Mouse (Mus musculus) midbrain, embryonic 15.5 days (tissue): ENCODE results near the gene Dpf3. TPM values are rescaled to one million over a fixed set of nuclear protein-coding genes. Genes with fewer than 3 reads are reported as not detected.
A peak's percentile ranks its signal among the peaks of the same experiment; 100 is the strongest.

Experiments
- ATAC-seq: fragments of 200-750 bp; cut with Nextera tagmentation; replicated peaks from 2 replicates; pipeline ENCODE4 v1.8.0; 2017; ENCODE audit warnings: moderate TSS enrichment
- H3K27ac ChIP-seq: fragments of 300-500 bp; sonication (generic); 2 replicates; pipeline ENCODE4 v1.5.1; 2015; ENCODE audit warnings: mild to moderate bottlenecking, inconsistent platforms
- H3K27me3 ChIP-seq: fragments of 300-500 bp; sonication (generic); replicated peaks from 2 replicates; pipeline ENCODE4 v1.6.1; 2015; ENCODE audit warnings: inconsistent platforms
- H3K36me3 ChIP-seq: fragments of 300-500 bp; sonication (generic); replicated peaks from 2 replicates; pipeline ENCODE4 v1.6.1; 2015; ENCODE audit warnings: inconsistent platforms
- H3K4me1 ChIP-seq: fragments of 300-500 bp; sonication (generic); 2 replicates; pipeline ENCODE4 v1.6.1; 2015; ENCODE audit warnings: inconsistent platforms
- H3K4me2 ChIP-seq: fragments of 300-500 bp; sonication (generic); 2 replicates; pipeline ENCODE4 v1.6.1; 2015; ENCODE audit warnings: inconsistent platforms, mild to moderate bottlenecking, moderate library complexity
- H3K4me3 ChIP-seq: fragments of 300-500 bp; sonication (generic); 2 replicates; pipeline ENCODE4 v1.5.1; 2015; ENCODE audit warnings: mild to moderate bottlenecking, inconsistent platforms
- H3K9ac ChIP-seq: fragments of 300-500 bp; sonication (generic); 2 replicates; pipeline ENCODE4 v1.6.1; 2015; ENCODE audit warnings: mild to moderate bottlenecking, inconsistent platforms
- H3K9me3 ChIP-seq: fragments of 300-500 bp; sonication (generic); 2 replicates; pipeline ENCODE4 v1.6.1; 2016; ENCODE audit warnings: inconsistent platforms
- WGBS: fragments of 180-500 bp; shearing (Covaris S2); methylation state at CpG from one replicate; pipeline ENCODE4 v1.1.7; 2015; ENCODE audit warnings: mixed read lengths; 5-methylcytosine and 5-hydroxymethylcytosine counted together
- polyA plus RNA-seq: library from polyadenylated mRNA; unstranded; fragments of >200 nt; fragmentation: Nextera tagmentation; extraction: Ambion mirVana; gene quantifications from 2 replicates; pipeline ENCODE4 v1.2.1, GENCODE M21; 2015

The Dpf3 gene
- polyA plus RNA-seq, 1 experiment from 2014 or later = 26.9 TPM

GRCm38 (mm10) chr12:83424086-83424719 lies 63.3 kb downstream of the Dpf3 start:
- Histone ChIP-seq H3K27ac (peak overlapping the region; percentile 66), H3K4me2 (no peak overlapping the region), H3K27me3 (no peaks in the 10 kb centered on the region), H3K9me3 (no peaks in the 10 kb centered on the region), H3K36me3 (no peaks in the 10 kb centered on the region), H3K4me3 (no peak overlapping the region), H3K4me1 (peaks cover 11% of the 10 kb centered on the region; the same call in 1 of the 2 replicates), H3K9ac (no peak overlapping the region)
- WGBS = 79% methylated on average over 12 of the region's 12 CpGs
- no peak for ATAC-seq

GRCm38 (mm10) chr12:83420346-83420745 lies 67.2 kb downstream of the Dpf3 start:
- Histone ChIP-seq H3K4me2 (no peak overlapping the region), H3K4me3 (no peak overlapping the region), H3K27ac (no peak overlapping the region), H3K36me3 (no peaks in the 10 kb centered on the region), H3K9me3 (no peaks in the 10 kb centered on the region), H3K4me1 (peaks cover 9% of the 10 kb centered on the region; the same call in 1 of the 2 replicates), H3K27me3 (no peaks in the 10 kb centered on the region), H3K9ac (no peak overlapping the region)
- no peak for ATAC-seq
- 92% methylated on average over 5 of the region's 5 CpGs for WGBS

GRCm38 (mm10) chr12:83415207-83415606 lies 72.3 kb downstream of the Dpf3 start:
- no peaks in the 10 kb centered on the region for H3K27me3 ChIP-seq
- no peak for ATAC-seq
- H3K4me1 ChIP-seq = peaks cover 9% of the 10 kb centered on the region
- WGBS = 73% methylated on average over 4 of the region's 4 CpGs
- no peaks in the 10 kb centered on the region for H3K9me3 ChIP-seq
- no peak overlapping the region for H3K4me2 ChIP-seq
- H3K4me3 ChIP-seq = no peak overlapping the region
- H3K36me3 ChIP-seq = no peaks in the 10 kb centered on the region
- H3K27ac ChIP-seq = no peak overlapping the region
- no peak overlapping the region for H3K9ac ChIP-seq

- Histone ChIP-seq H3K4me3 (no peak overlapping the region), H3K9me3 (no peaks in the 10 kb centered on the region), H3K9ac (no peak overlapping the region), H3K36me3 (no peaks in the 10 kb centered on the region), H3K27me3 (no peaks in the 10 kb centered on the region), H3K27ac (no peak overlapping the region), H3K4me1 (peaks cover 9% of the 10 kb centered on the region), H3K4me2 (no peak overlapping the region)
- 91% methylated on average over 5 of the region's 5 CpGs for WGBS
- no peak for ATAC-seq
Measured at GRCm38 (mm10) chr12:83413684-83414083, 73.8 kb downstream of the Dpf3 start.

GRCm38 (mm10) chr12:83411721-83412521 lies 75.6 kb downstream of the Dpf3 start:
- Histone ChIP-seq H3K4me1 (peaks cover 9% of the 10 kb centered on the region), H3K9me3 (no peaks in the 10 kb centered on the region), H3K36me3 (no peaks in the 10 kb centered on the region), H3K27ac (0 out of 2 replicates have a peak overlapping the region, but pooled peaks have one; percentile 1), H3K4me3 (no peak overlapping the region), H3K4me2 (no peak overlapping the region), H3K9ac (no peak overlapping the region), H3K27me3 (no peaks in the 10 kb centered on the region)
- ATAC-seq = no peak; the same call in 1 of the 2 replicates
- 60% methylated on average over 17 of the region's 17 CpGs for WGBS

GRCm38 (mm10) chr12:83411032-83411431 lies 76.5 kb downstream of the Dpf3 start:
- Histone ChIP-seq H3K4me2 (no peak overlapping the region), H3K4me3 (no peak overlapping the region), H3K36me3 (no peaks in the 10 kb centered on the region), H3K4me1 (peaks cover 9% of the 10 kb centered on the region), H3K9me3 (no peaks in the 10 kb centered on the region), H3K27me3 (no peaks in the 10 kb centered on the region), H3K27ac (no peak overlapping the region), H3K9ac (no peak overlapping the region)
- ATAC-seq = no peak
- 80% methylated on average over 5 of the region's 5 CpGs for WGBS

- Histone ChIP-seq H3K4me2 (no peak overlapping the region), H3K27me3 (no peaks in the 10 kb centered on the region), H3K36me3 (no peaks in the 10 kb centered on the region), H3K9me3 (no peaks in the 10 kb centered on the region), H3K27ac (no peak overlapping the region), H3K4me1 (no peaks in the 10 kb centered on the region), H3K4me3 (no peak overlapping the region), H3K9ac (no peak overlapping the region)
- ATAC-seq = no peak
- WGBS = 88% methylated on average over 12 of the region's 12 CpGs
Measured at GRCm38 (mm10) chr12:83405374-83406125, 82.0 kb downstream of the Dpf3 start.

- no peak for ATAC-seq
- 78% methylated on average over 5 of the region's 5 CpGs for WGBS
- Histone ChIP-seq H3K4me2 (no peak overlapping the region), H3K4me1 (no peaks in the 10 kb centered on the region), H3K9ac (no peak overlapping the region), H3K4me3 (no peak overlapping the region), H3K36me3 (no peaks in the 10 kb centered on the region), H3K27me3 (no peaks in the 10 kb centered on the region), H3K27ac (no peak overlapping the region), H3K9me3 (no peaks in the 10 kb centered on the region)
Measured at GRCm38 (mm10) chr12:83402270-83402669, 85.2 kb downstream of the Dpf3 start.

GRCm38 (mm10) chr12:83392011-83392410 lies 95.5 kb downstream of the Dpf3 start:
- WGBS = 79% methylated on average over 16 of the region's 16 CpGs
- Histone ChIP-seq H3K36me3 (no peaks in the 10 kb centered on the region), H3K9ac (no peak overlapping the region), H3K9me3 (no peaks in the 10 kb centered on the region), H3K27ac (no peak overlapping the region), H3K27me3 (no peaks in the 10 kb centered on the region), H3K4me2 (no peak overlapping the region), H3K4me3 (no peak overlapping the region), H3K4me1 (0 out of 2 replicates have a peak, but pooled peaks cover 2% of the 10 kb centered on the region)
- no peak for ATAC-seq

GRCm38 (mm10) chr12:83387554-83387953 lies 100.0 kb downstream of the Dpf3 start:
- Histone ChIP-seq H3K4me2 (no peak overlapping the region), H3K36me3 (no peaks in the 10 kb centered on the region), H3K4me1 (0 out of 2 replicates have a peak, but pooled peaks cover 5% of the 10 kb centered on the region), H3K9me3 (no peaks in the 10 kb centered on the region), H3K4me3 (no peak overlapping the region), H3K27ac (no peak overlapping the region), H3K27me3 (no peaks in the 10 kb centered on the region), H3K9ac (no peak overlapping the region)
- ATAC-seq = no peak
- 35% methylated on average over 3 of the region's 3 CpGs for WGBS

GRCm38 (mm10) chr12:83381072-83381471 lies 106.4 kb downstream of the Dpf3 start:
- no peak for ATAC-seq
- no peaks in the 10 kb centered on the region for H3K27me3 ChIP-seq
- H3K4me2 ChIP-seq = no peak overlapping the region
- 0 out of 2 replicates have a peak, but pooled peaks cover 2% of the 10 kb centered on the region for H3K4me1 ChIP-seq
- WGBS = 93% methylated on average over 6 of the region's 7 CpGs
- no peak overlapping the region for H3K4me3 ChIP-seq
- H3K9me3 ChIP-seq = no peaks in the 10 kb centered on the region
- H3K27ac ChIP-seq = no peak overlapping the region
- H3K9ac ChIP-seq = no peak overlapping the region
- H3K36me3 ChIP-seq = no peaks in the 10 kb centered on the region

- Histone ChIP-seq H3K9me3 (no peaks in the 10 kb centered on the region), H3K27me3 (no peaks in the 10 kb centered on the region), H3K4me2 (no peak overlapping the region), H3K4me1 (no peaks in the 10 kb centered on the region), H3K9ac (no peak overlapping the region), H3K4me3 (no peak overlapping the region), H3K27ac (no peak overlapping the region), H3K36me3 (no peaks in the 10 kb centered on the region)
- no peak for ATAC-seq
- 49% methylated on average over 3 of the region's 3 CpGs for WGBS
Measured at GRCm38 (mm10) chr12:83380016-83380415, 107.5 kb downstream of the Dpf3 start.
